Mouse (Mus musculus): ENCODE results near the gene Arf3. TPM values are rescaled to one million over a fixed set of nuclear protein-coding genes. Genes with fewer than 3 reads are reported as not detected.
"Not testable (repeated sequence)": the region's sequence is repeated elsewhere in the genome, so short reads cannot be mapped to it uniquely, and the experiment has no call there.

Gene Arf3
- polyA plus RNA-seq (2015; fragmentation: Nextera tagmentation; extraction: Ambion mirVana), result 11.7 and 14.3 TPM in 2 replicates

DNA sequence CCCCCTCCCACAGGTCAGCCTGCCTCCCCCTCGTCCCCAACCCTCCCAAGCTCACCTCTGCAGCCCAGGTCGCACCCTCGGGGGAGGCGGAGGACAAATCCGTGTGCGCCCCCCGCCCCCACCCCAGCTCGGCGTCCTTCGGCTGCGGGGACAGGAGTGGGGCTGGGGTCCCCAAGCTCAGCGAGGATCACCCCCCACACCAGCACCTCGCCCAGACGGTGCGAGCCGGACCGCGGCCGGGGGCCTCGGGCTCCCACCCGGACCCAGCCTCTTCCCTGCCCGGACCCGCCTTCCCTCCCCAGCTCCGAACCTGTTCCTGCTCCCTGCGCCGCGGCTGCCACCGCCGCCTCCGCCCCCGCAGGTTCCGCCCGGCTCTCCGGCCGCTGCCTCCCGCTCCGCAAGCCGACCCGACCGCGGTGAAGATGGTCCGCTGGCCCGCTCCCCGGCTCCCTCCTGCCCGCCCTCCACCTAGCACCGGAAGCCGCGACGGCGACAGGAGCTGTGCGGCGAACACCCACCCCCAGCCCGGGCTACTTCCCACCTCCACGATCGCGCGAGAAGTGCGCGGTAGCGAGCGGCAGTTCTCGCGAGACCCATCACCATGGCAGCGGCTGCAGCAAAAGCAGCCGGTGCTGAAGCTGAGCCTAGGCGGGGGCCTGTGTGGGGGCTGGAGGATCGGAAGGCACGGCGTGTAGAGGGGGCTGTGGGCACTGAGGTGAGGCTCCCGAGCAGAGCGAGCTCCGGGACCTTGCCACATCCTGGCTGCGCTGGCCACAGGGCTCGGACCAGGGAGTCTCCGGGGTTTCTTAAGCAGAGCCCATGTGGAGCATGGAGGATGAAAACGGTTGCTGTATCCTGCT lies at the start of gene Arf3:
Gene Arf3, minus strand, starts transcription at position 545 of the 860 bp plus-strand sequence.
- WGBS (ENCODE audit: insufficient replicate concordance), result under 1% methylated on average over 76 of the region's 76 CpGs
- peak; percentile 85 for ATAC-seq (ENCODE audit: insufficient read depth)

GRCm38 (mm10) chr15:98810212-98810611 lies 47.2 kb upstream of the Arf3 start:
- not testable (repeated sequence) for H3K9me3 ChIP-seq (replicated peaks); H3K9ac ChIP-seq; H3K4me3 ChIP-seq (replicated peaks); H3K4me2 ChIP-seq; H3K27ac ChIP-seq (replicated peaks); ATAC-seq (ENCODE audit: insufficient read depth)
- 62% methylated on average over 6 of the region's 6 CpGs for WGBS (ENCODE audit: insufficient replicate concordance)
- Histone ChIP-seq H3K27me3 (peaks cover 56% of the 10 kb centered on the region), H3K36me3 (replicated peaks) (peaks cover 48% of the 10 kb centered on the region), H3K4me1 (replicated peaks) (peaks cover 31% of the 10 kb centered on the region)

More for the DNA sequence above, at the start of gene Arf3:
- Histone ChIP-seq H3K9ac (peak within 1 kb of the TSS; percentile 72), H3K9me3 (replicated peaks) (no peaks in the 10 kb centered on the region), H3K4me2 (peak within 1 kb of the TSS; percentile 96), H3K36me3 (replicated peaks) (peaks cover 15% of the 10 kb centered on the region; the same call in 1 of the 2 replicates), H3K27me3 (peaks cover 38% of the 10 kb centered on the region), H3K27ac (replicated peaks) (peak within 1 kb of the TSS; percentile 55; the same call in 1 of the 2 replicates), H3K4me3 (replicated peaks) (peak within 1 kb of the TSS; percentile 82), H3K4me1 (replicated peaks) (peaks cover 30% of the 10 kb centered on the region)

- Histone ChIP-seq H3K4me3 (replicated peaks) (no peak within 1 kb of the TSS), H3K9me3 (replicated peaks) (no peaks in the 10 kb centered on the region), H3K4me1 (replicated peaks) (peaks cover 36% of the 10 kb centered on the region), H3K27me3 (peaks cover 65% of the 10 kb centered on the region), H3K36me3 (replicated peaks) (peaks cover 40% of the 10 kb centered on the region), H3K4me2 (peak within 1 kb of the TSS; percentile 62; the same call in 1 of the 2 replicates), H3K9ac (no peak within 1 kb of the TSS), H3K27ac (replicated peaks) (no peak within 1 kb of the TSS)
- WGBS (ENCODE audit: insufficient replicate concordance), result 59% methylated on average over 3 of the region's 3 CpGs
- no peak for ATAC-seq (ENCODE audit: insufficient read depth)
Observed at GRCm38 (mm10) chr15:98809390-98809789, 46.4 kb upstream of the Arf3 start, which contains the start of gene Ddn. Ddn (minus strand) TSS chr15:98809490.

DNA sequence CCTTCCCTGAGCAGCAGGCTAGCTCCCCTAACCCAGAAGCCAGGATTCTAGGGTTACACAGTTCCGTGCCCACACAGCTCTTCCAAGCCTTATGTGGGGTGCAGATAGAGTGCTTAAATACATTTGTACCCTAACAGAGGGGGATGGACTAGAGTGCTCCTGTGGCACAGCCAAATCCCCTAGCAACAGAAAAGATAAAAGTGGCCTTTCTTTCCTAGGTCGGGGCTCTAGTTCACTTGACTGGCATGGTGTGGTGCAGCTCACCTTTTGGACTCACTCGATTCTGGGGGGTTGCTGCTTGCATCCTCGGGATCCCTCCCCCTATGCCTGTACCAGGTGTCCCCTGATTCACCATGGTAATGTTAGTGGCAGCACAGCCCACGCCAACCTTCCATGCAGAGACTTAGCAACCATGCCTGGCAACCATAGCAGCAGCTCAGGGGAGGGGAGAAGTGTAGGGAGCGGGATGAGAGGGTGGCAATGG lies 45.7 kb upstream of the Arf3 start:
- ATAC-seq (ENCODE audit: insufficient read depth), result no peak
- peaks cover 72% of the 10 kb centered on the region for H3K27me3 ChIP-seq

GRCm38 (mm10) chr15:98807895-98808650 lies 45.1 kb upstream of the Arf3 start:
- 1% methylated on average over 34 of the region's 34 CpGs for WGBS (ENCODE audit: insufficient replicate concordance)
- Histone ChIP-seq H3K27ac (replicated peaks) (no peak overlapping the region), H3K27me3 (peaks cover 78% of the 10 kb centered on the region), H3K4me1 (replicated peaks) (peaks cover 49% of the 10 kb centered on the region), H3K4me2 (peak overlapping the region; percentile 62), H3K4me3 (replicated peaks) (peak overlapping the region; percentile 39; the same call in 1 of the 2 replicates), H3K9me3 (replicated peaks) (no peaks in the 10 kb centered on the region), H3K9ac (no peak overlapping the region), H3K36me3 (replicated peaks) (peaks cover 27% of the 10 kb centered on the region)
- no peak for ATAC-seq (ENCODE audit: insufficient read depth)

More for the DNA sequence above, 45.7 kb upstream of the Arf3 start:
- Histone ChIP-seq H3K27ac (replicated peaks) (no peak overlapping the region), H3K9me3 (replicated peaks) (no peaks in the 10 kb centered on the region), H3K9ac (no peak overlapping the region), H3K4me1 (replicated peaks) (peaks cover 43% of the 10 kb centered on the region), H3K4me3 (replicated peaks) (no peak overlapping the region), H3K36me3 (replicated peaks) (peaks cover 33% of the 10 kb centered on the region), H3K4me2 (no peak overlapping the region)
- WGBS (ENCODE audit: insufficient replicate concordance), result 14% methylated on average over 6 of the region's 6 CpGs

GRCm38 (mm10) chr15:98806809-98807770 lies 44.1 kb upstream of the Arf3 start:
- Histone ChIP-seq H3K27ac (replicated peaks) (no peak overlapping the region), H3K27me3 (peaks cover 88% of the 10 kb centered on the region), H3K36me3 (replicated peaks) (peaks cover 17% of the 10 kb centered on the region), H3K9ac (0 out of 2 replicates have a peak overlapping the region, but pooled peaks have one; percentile 6), H3K4me2 (peak overlapping the region; percentile 62), H3K9me3 (replicated peaks) (no peaks in the 10 kb centered on the region), H3K4me3 (replicated peaks) (peak overlapping the region; percentile 39), H3K4me1 (replicated peaks) (peaks cover 51% of the 10 kb centered on the region)
- WGBS (ENCODE audit: insufficient replicate concordance), result 1% methylated on average over 58 of the region's 58 CpGs
- ATAC-seq (ENCODE audit: insufficient read depth), result peak; percentile 28; the same call in 1 of the 2 replicates

DNA sequence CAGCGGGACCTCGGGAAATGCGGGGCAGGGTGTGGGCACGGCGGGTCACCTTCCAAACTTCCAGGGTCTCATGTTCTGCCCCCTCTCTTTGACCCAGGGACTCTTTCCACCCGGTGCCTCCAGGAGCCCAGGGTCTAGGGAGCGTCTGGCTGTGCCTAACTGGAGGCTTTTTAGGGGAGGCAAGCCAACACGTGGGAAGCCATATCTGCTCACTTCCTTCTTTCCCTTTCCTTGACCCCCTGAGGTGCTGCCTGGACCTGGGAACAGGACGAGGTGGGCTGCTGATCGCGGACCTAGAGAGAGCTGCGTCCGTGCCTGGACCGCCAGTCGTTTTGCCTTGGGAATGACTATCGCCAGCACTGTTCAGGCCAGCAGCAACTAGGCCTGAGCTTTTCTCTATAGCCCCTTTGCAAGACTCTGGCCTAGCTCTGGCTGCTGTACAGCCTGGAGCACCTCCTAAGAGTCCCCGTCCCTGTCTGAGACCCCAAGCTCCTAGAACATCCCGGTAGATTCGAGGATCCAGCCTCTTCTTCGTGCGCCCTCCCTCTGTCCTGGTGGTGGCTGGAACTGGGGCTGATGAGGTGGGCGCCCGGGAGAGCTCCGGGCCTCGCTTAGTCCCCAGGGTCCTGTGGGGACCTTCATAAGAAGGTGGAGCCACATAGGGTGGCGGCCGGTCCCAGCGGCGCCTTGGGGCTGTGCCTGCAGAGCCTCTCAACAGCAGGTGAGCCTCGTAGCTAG lies 43.2 kb upstream of the Arf3 start:
- 8% methylated on average over 30 of the region's 30 CpGs for WGBS (ENCODE audit: insufficient replicate concordance)
- Histone ChIP-seq H3K4me3 (replicated peaks) (peak overlapping the region; percentile 43), H3K36me3 (replicated peaks) (peaks cover 9% of the 10 kb centered on the region), H3K9ac (0 out of 2 replicates have a peak overlapping the region, but pooled peaks have one; percentile 6), H3K27ac (replicated peaks) (no peak overlapping the region), H3K9me3 (replicated peaks) (no peaks in the 10 kb centered on the region), H3K27me3 (peaks cover 96% of the 10 kb centered on the region), H3K4me2 (peak overlapping the region; percentile 64), H3K4me1 (replicated peaks) (peaks cover 51% of the 10 kb centered on the region)
- no peak for ATAC-seq (ENCODE audit: insufficient read depth)

GRCm38 (mm10) chr15:98805324-98806040 lies 42.5 kb upstream of the Arf3 start:
- 2% methylated on average over 64 of the region's 64 CpGs for WGBS (ENCODE audit: insufficient replicate concordance)
- Histone ChIP-seq H3K27me3 (peaks cover 100% of the 10 kb centered on the region), H3K9me3 (replicated peaks) (no peaks in the 10 kb centered on the region), H3K36me3 (replicated peaks) (peaks cover 1% of the 10 kb centered on the region; the same call in 1 of the 2 replicates), H3K9ac (no peak overlapping the region), H3K4me2 (peak overlapping the region; percentile 64), H3K4me3 (replicated peaks) (peak overlapping the region; percentile 43), H3K27ac (replicated peaks) (no peak overlapping the region), H3K4me1 (replicated peaks) (peaks cover 51% of the 10 kb centered on the region)
- no peak for ATAC-seq (ENCODE audit: insufficient read depth)

- Histone ChIP-seq H3K9me3 (replicated peaks) (no peaks in the 10 kb centered on the region), H3K27ac (replicated peaks) (no peak overlapping the region), H3K27me3 (peaks cover 100% of the 10 kb centered on the region), H3K4me2 (peak overlapping the region; percentile 41), H3K4me1 (replicated peaks) (peaks cover 51% of the 10 kb centered on the region), H3K4me3 (replicated peaks) (no peak overlapping the region; the same call in 1 of the 2 replicates), H3K9ac (no peak overlapping the region), H3K36me3 (replicated peaks) (no peaks in the 10 kb centered on the region)
- ATAC-seq (ENCODE audit: insufficient read depth), result no peak
- WGBS (ENCODE audit: insufficient replicate concordance), result 0% methylated on average over 32 of the region's 32 CpGs
Observed at GRCm38 (mm10) chr15:98804054-98804453, 41.0 kb upstream of the Arf3 start.

Data from liver, embryonic 15.5 days (tissue).